Mouse (Mus musculus) forebrain, embryonic 12.5 days (tissue): ENCODE data around the gene Npr2. TPM values are rescaled to one million over a fixed set of nuclear protein-coding genes. Genes with fewer than 3 reads are reported as not detected.

Source experiments
- ATAC-seq: fragments of 200-750 bp; cut with Nextera tagmentation; 2 replicates; pipeline ENCODE4 v1.8.0; 2017; ENCODE audit warnings: moderate TSS enrichment; ENCODE audit not compliant: low FRiP score
- H3K27ac ChIP-seq: fragments of 300-500 bp; sonication (generic); 2 replicates; pipeline ENCODE4 v1.5.1; 2016; ENCODE audit warnings: mild to moderate bottlenecking
- H3K27me3 ChIP-seq: fragments of 300-500 bp; sonication (generic); 2 replicates; pipeline ENCODE4 v1.6.1; 2016; ENCODE audit warnings: mild to moderate bottlenecking
- H3K36me3 ChIP-seq: fragments of 300-500 bp; sonication (generic); replicated peaks from 2 replicates; pipeline ENCODE4 v1.6.1; 2016; ENCODE audit warnings: mild to moderate bottlenecking
- H3K4me1 ChIP-seq: fragments of 300-500 bp; sonication (generic); 2 replicates; pipeline ENCODE4 v1.6.1; 2016
- H3K4me2 ChIP-seq: fragments of 300-500 bp; sonication (generic); 2 replicates; pipeline ENCODE4 v1.6.1; 2016; ENCODE audit warnings: mild to moderate bottlenecking, moderate library complexity
- H3K4me3 ChIP-seq: fragments of 300-500 bp; sonication (generic); replicated peaks from 2 replicates; pipeline ENCODE4 v1.5.1; 2016; ENCODE audit warnings: mild to moderate bottlenecking
- H3K9ac ChIP-seq: fragments of 300-500 bp; sonication (generic); 2 replicates; pipeline ENCODE4 v1.6.1; 2016; ENCODE audit warnings: mild to moderate bottlenecking
- H3K9me3 ChIP-seq: fragments of 300-500 bp; sonication (generic); 2 replicates; pipeline ENCODE4 v1.6.1; 2016
- WGBS: fragments of 180-500 bp; shearing (Covaris S2); methylation state at CpG from one replicate; pipeline ENCODE4 v1.1.7; 2016; 5-methylcytosine and 5-hydroxymethylcytosine counted together
- polyA plus RNA-seq: library from polyadenylated mRNA; unstranded; fragments of >200 nt; fragmentation: Nextera tagmentation; extraction: Ambion mirVana; gene quantifications from 2 replicates; pipeline ENCODE4 v1.2.1, GENCODE M21; 2016

Npr2 gene
- polyA plus RNA-seq, 1 experiment from 2014 or later: 14.9 TPM

- no peaks in the 10 kb centered on the region for H3K4me1 ChIP-seq
- 88% methylated on average over 7 of the region's 7 CpGs for WGBS
- no peak overlapping the region for H3K4me2 ChIP-seq
- no peak for ATAC-seq
- H3K4me3 ChIP-seq: no peak overlapping the region
- no peaks in the 10 kb centered on the region for H3K36me3 ChIP-seq
- H3K27ac ChIP-seq: no peak overlapping the region
- H3K9ac ChIP-seq: no peak overlapping the region
- no peaks in the 10 kb centered on the region for H3K9me3 ChIP-seq
- H3K27me3 ChIP-seq: no peaks in the 10 kb centered on the region
These were observed 32.9 kb upstream of the Npr2 start for GRCm38 (mm10) chr4:43598650-43599380.

GRCm38 (mm10) chr4:43600195-43600934 is 31.4 kb upstream of the Npr2 start:
- no peak for ATAC-seq
- whole genome bisulfite sequencing: 80% methylated on average over 9 of the region's 9 CpGs
- no peaks in the 10 kb centered on the region for H3K27me3 ChIP-seq
- no peaks in the 10 kb centered on the region for H3K9me3 ChIP-seq
- H3K27ac ChIP-seq: no peak overlapping the region
- H3K4me2 ChIP-seq: no peak overlapping the region
- no peak overlapping the region for H3K9ac ChIP-seq
- H3K36me3 ChIP-seq: no peaks in the 10 kb centered on the region
- H3K4me3 ChIP-seq: no peak overlapping the region
- H3K4me1 ChIP-seq: no peaks in the 10 kb centered on the region

- Histone ChIP-seq H3K27me3 (no peaks in the 10 kb centered on the region), H3K9ac (no peak overlapping the region), H3K36me3 (no peaks in the 10 kb centered on the region), H3K27ac (no peak overlapping the region), H3K9me3 (no peaks in the 10 kb centered on the region), H3K4me2 (no peak overlapping the region), H3K4me3 (no peak overlapping the region), H3K4me1 (no peaks in the 10 kb centered on the region)
- WGBS: 79% methylated on average over 3 of the region's 3 CpGs
- ATAC-seq: no peak
These were observed 27.6 kb upstream of the Npr2 start for GRCm38 (mm10) chr4:43604099-43604498.

GRCm38 (mm10) chr4:43604751-43605685 is 26.7 kb upstream of the Npr2 start:
- H3K9me3 ChIP-seq: no peaks in the 10 kb centered on the region

GRCm38 (mm10) chr4:43612534-43612933 is 19.2 kb upstream of the Npr2 start:
- 65% methylated on average over 10 of the region's 10 CpGs for WGBS
- no peak for ATAC-seq

More at GRCm38 (mm10) chr4:43604751-43605685, 26.7 kb upstream of the Npr2 start:
- H3K36me3 ChIP-seq: no peaks in the 10 kb centered on the region
- no peak for ATAC-seq
- H3K4me3 ChIP-seq: no peak overlapping the region
- no peaks in the 10 kb centered on the region for H3K4me1 ChIP-seq
- no peak overlapping the region for H3K4me2 ChIP-seq
- 81% methylated on average over 9 of the region's 9 CpGs for WGBS
- H3K9ac ChIP-seq: no peak overlapping the region
- H3K27me3 ChIP-seq: no peaks in the 10 kb centered on the region
- H3K27ac ChIP-seq: no peak overlapping the region

GRCm38 (mm10) chr4:43613060-43613730 is 18.5 kb upstream of the Npr2 start:
- H3K9ac ChIP-seq: no peak overlapping the region
- H3K4me2 ChIP-seq: no peak overlapping the region
- no peaks in the 10 kb centered on the region for H3K4me1 ChIP-seq
- H3K27me3 ChIP-seq: no peaks in the 10 kb centered on the region
- H3K27ac ChIP-seq: no peak overlapping the region
- 67% methylated on average over 3 of the region's 3 CpGs for WGBS
- H3K9me3 ChIP-seq: no peaks in the 10 kb centered on the region
- H3K36me3 ChIP-seq: no peaks in the 10 kb centered on the region
- ATAC-seq: no peak
- no peak overlapping the region for H3K4me3 ChIP-seq

More at GRCm38 (mm10) chr4:43612534-43612933, 19.2 kb upstream of the Npr2 start:
- no peaks in the 10 kb centered on the region for H3K9me3 ChIP-seq
- H3K4me2 ChIP-seq: no peak overlapping the region
- no peaks in the 10 kb centered on the region for H3K4me1 ChIP-seq
- H3K4me3 ChIP-seq: no peak overlapping the region
- H3K36me3 ChIP-seq: no peaks in the 10 kb centered on the region
- no peaks in the 10 kb centered on the region for H3K27me3 ChIP-seq
- H3K27ac ChIP-seq: no peak overlapping the region
- H3K9ac ChIP-seq: no peak overlapping the region

- no peak overlapping the region for H3K4me3 ChIP-seq
- no peak overlapping the region for H3K9ac ChIP-seq
- 84% methylated on average over 4 of the region's 4 CpGs for WGBS
- H3K4me2 ChIP-seq: no peak overlapping the region
- no peaks in the 10 kb centered on the region for H3K36me3 ChIP-seq
- peaks cover 8% of the 10 kb centered on the region for H3K9me3 ChIP-seq
- H3K27ac ChIP-seq: no peak overlapping the region
- H3K4me1 ChIP-seq: no peaks in the 10 kb centered on the region
- peaks cover 6% of the 10 kb centered on the region; the same call in 1 of the 2 replicates for H3K27me3 ChIP-seq
- ATAC-seq: no peak
These were observed 11.5 kb upstream of the Npr2 start for GRCm38 (mm10) chr4:43620146-43620778.

- 38% methylated on average over 20 of the region's 20 CpGs for WGBS
- ATAC-seq: peak; percentile 28; the same call in 1 of the 2 replicates
- no peak overlapping the region for H3K4me3 ChIP-seq
- H3K27ac ChIP-seq: no peak overlapping the region
- 0 out of 2 replicates have a peak overlapping the region, but pooled peaks have one; percentile 21 for H3K4me2 ChIP-seq
- H3K27me3 ChIP-seq: peaks cover 12% of the 10 kb centered on the region
- no peak overlapping the region for H3K9ac ChIP-seq
- peaks cover 13% of the 10 kb centered on the region for H3K9me3 ChIP-seq
- H3K36me3 ChIP-seq: no peaks in the 10 kb centered on the region
- peaks cover 37% of the 10 kb centered on the region for H3K4me1 ChIP-seq
These were observed 2.5 kb upstream of the Npr2 start for GRCm38 (mm10) chr4:43629106-43629817.

- Histone ChIP-seq H3K4me1 (peaks cover 37% of the 10 kb centered on the region), H3K27ac (peak overlapping the region; percentile 78; the same call in 1 of the 2 replicates), H3K27me3 (peaks cover 12% of the 10 kb centered on the region), H3K9me3 (peaks cover 7% of the 10 kb centered on the region), H3K4me3 (no peak overlapping the region), H3K36me3 (no peaks in the 10 kb centered on the region), H3K4me2 (peak overlapping the region; percentile 94), H3K9ac (no peak overlapping the region)
- WGBS: 3% methylated on average over 5 of the region's 5 CpGs
- ATAC-seq: peak; percentile 66
These were observed 1.6 kb upstream of the Npr2 start for GRCm38 (mm10) chr4:43630030-43630581.

GRCm38 (mm10) chr4:43630671-43631045 is 1.1 kb upstream of the Npr2 start:
- Histone ChIP-seq H3K36me3 (no peaks in the 10 kb centered on the region), H3K9me3 (0 out of 2 replicates have a peak, but pooled peaks cover 2% of the 10 kb centered on the region), H3K27ac (peak overlapping the region; percentile 78), H3K4me3 (peak overlapping the region; percentile 65; the same call in 1 of the 2 replicates), H3K4me1 (peaks cover 37% of the 10 kb centered on the region), H3K4me2 (peak overlapping the region; percentile 94), H3K9ac (peak overlapping the region; percentile 90; the same call in 1 of the 2 replicates), H3K27me3 (peaks cover 12% of the 10 kb centered on the region)
- 16% methylated on average over 5 of the region's 5 CpGs for WGBS
- peak; percentile 19; the same call in 1 of the 2 replicates for ATAC-seq
